Comparison of ENCODE assay signal across 8 mouse cellular contexts in the genomic region with DNA sequence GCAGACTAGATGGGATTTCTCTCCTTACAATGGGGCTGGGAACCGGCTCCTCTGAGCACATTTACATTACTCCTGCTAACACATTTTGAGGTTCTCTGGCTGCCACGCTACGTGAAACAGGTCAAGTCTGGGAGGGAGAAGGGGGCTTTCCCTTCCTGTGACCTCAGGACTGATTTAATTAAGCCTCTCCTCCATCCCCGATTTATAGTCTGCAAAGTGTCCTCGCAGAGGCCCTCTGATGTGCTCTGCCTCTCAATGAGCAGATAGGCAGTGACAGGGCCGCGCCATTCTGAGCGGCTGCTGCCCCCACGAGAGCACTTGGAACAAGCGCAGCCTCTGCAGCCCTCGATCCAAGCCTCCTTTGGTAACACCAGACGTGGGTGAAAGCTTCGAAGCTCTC.
DNase-seq lines count a peak whose midpoint lies in the region; ATAC-seq and TF ChIP-seq lines count a peak whose summit lies in the region.

No protein-coding gene starts in this region.

- no peaks in the 10 kb centered on the region for H3K36me3 ChIP-seq in hindbrain, postnatal 0 days (ENCODE audit: insufficient read depth, low read length)
- H3K36me3 ChIP-seq in megakaryocyte, embryonic 14.5 days (replicated peaks; ENCODE audit: low read length): no peaks in the 10 kb centered on the region

- peak overlapping the region; percentile 58 for H3K27ac ChIP-seq in hindbrain, postnatal 0 days
- peak overlapping the region; percentile 72 for H3K27ac ChIP-seq in left cerebral cortex, adult 2 months

- H3K9me3 ChIP-seq in hindbrain, postnatal 0 days (ENCODE audit: low read length): no peaks in the 10 kb centered on the region
- H3K9me3 ChIP-seq in megakaryocyte, embryonic 14.5 days: peaks cover 6% of the 10 kb centered on the region

- no peak overlapping the region for H3K4me3 ChIP-seq in hindbrain, postnatal 0 days (ENCODE audit: low read length)
- H3K4me3 ChIP-seq in left cerebral cortex, adult 2 months: no peak overlapping the region
- H3K4me3 ChIP-seq in megakaryocyte, embryonic 14.5 days (replicated peaks): peak overlapping the region; percentile 80

- no peaks in the 10 kb centered on the region; the same call in 1 of the 2 replicates for H3K4me1 ChIP-seq in hindbrain, postnatal 0 days (ENCODE audit: insufficient read depth, low read length)
- peaks cover 19% of the 10 kb centered on the region for H3K4me1 ChIP-seq in megakaryocyte, embryonic 14.5 days

- peak; percentile 95 for ATAC-seq in hindbrain, postnatal 0 days

- H3K9ac ChIP-seq in hindbrain, postnatal 0 days (replicated peaks; ENCODE audit: low read length): no peak overlapping the region

- TF ChIP-seq CTCF in hindbrain, postnatal 0 days (IDR thresholded peaks at IDR 0.05; ENCODE audit: low read depth): peak; percentile 96
- TF ChIP-seq CTCF in left cerebral cortex, adult 2 months (IDR thresholded peaks at IDR 0.05): peak; percentile 90

- intact Hi-C loops in left cerebral cortex, adult 2 months (cut with DNase I): loop anchor here (1.0 to 10.0 kb wide), 6 partner anchors 141 to 777 kb away; no protein-coding TSS in a partner anchor

- WGBS in hindbrain, postnatal 0 days: 3% methylated on average over 13 of the region's 13 CpGs

- H3K27me3 ChIP-seq in hindbrain, postnatal 0 days (ENCODE audit: insufficient read depth, low read length): no peaks in the 10 kb centered on the region
- peaks cover 8% of the 10 kb centered on the region for H3K27me3 ChIP-seq in megakaryocyte, embryonic 14.5 days (replicated peaks)

- DNase-seq in WW6 (ENCODE audit: low read depth, low spot score): peak; percentile 36
- peak; percentile 52 to 84 for DNase-seq in cerebellum, postnatal 4 days (ENCODE audit: low spot score in 2 of 2)
- peak; percentile 24 to 60 for DNase-seq in gastrocnemius, adult 8-10 months (ENCODE audit: low spot score in 2 of 2)
- peak; percentile 96 for DNase-seq in hindbrain, postnatal 0 days (ENCODE audit: low spot score)
- peak; percentile 78 to 85 for DNase-seq in left cerebral cortex, adult 2 months (ENCODE audit: extremely low spot score in 1 of 2, low spot score in 2 of 2)
- peak; percentile 93 to 94 for DNase-seq in right cerebral cortex, postnatal 10 days (ENCODE audit: low spot score in 2 of 2)
- DNase-seq in urinary bladder, postnatal 4 days (ENCODE audit: low spot score in 2 of 2): peak; percentile 71 to 75

- H3K4me2 ChIP-seq in hindbrain, postnatal 0 days (ENCODE audit: low read depth, low read length): peak overlapping the region; percentile 2; the same call in 1 of the 2 replicates

Comparison
In these comparisons a context has a peak if more than half of its experiments do, and no peak if none do; other contexts are left out.
1. DNase-seq: peak in every context shown above with its lines; median percentile 96 in hindbrain, postnatal 0 days; 94 in right cerebral cortex, postnatal 10 days; 82 in left cerebral cortex, adult 2 months; 73 in urinary bladder, postnatal 4 days; 68 in cerebellum, postnatal 4 days; 42 in gastrocnemius, adult 8-10 months; 36 in WW6.